Mouse (Mus musculus) urinary bladder, adult 18-20 months (tissue): Measurements from ENCODE around the gene Unc119b.
"Not testable (repeated sequence)": the region's sequence is repeated elsewhere in the genome, so short reads cannot be mapped to it uniquely, and the experiment has no call there.

Experiments
- DNase-seq, 2 experiments: peaks; one replicate each; pipeline ENCODE4 v3.0.0; 2022; ENCODE audit warnings: low spot score in 2 of 2, mixed read lengths in 2 of 2

Unc119b gene

GRCm38 (mm10) chr5:115158040-115158983 is 23.5 kb upstream of the Unc119b start, which contains the start of gene Mlec:
TSS of gene Mlec (minus strand) at chr5:115158179.
- DNase-seq = peak; percentile 97 to 99

DNA sequence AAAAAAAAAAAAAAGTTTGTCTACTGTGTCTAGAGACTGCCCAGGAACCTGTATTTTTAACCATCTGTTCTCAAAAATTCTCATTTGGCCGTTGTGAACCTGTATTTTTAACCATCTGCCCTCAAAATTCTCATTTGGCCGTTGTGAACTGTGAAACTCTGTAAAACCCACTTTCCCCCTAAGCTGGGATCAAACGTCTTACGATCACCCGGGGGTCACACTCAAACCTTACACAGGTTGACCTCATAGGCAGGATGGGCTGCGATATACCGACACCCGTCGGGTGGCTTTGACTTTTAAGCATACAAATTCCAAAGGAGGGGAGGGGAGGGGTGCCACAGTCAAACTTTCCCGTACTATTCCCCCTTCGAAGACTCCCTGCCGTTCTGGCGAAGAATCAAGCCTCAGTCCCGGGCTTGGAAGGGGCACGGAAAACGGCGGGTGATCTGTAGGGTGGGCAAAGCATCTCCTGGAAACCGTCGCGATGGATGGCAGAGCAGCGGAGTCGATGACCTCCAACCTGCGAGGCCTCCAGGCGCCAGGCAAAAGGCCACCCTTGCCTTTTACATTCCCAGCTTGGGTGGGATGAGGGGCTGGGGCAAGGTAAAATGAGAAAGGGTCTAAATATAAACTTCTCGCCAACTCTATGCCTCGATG is 22.3 kb upstream of the Unc119b start:
- DNase-seq = no peak

GRCm38 (mm10) chr5:115156401-115156800 is 21.6 kb upstream of the Unc119b start:
- no peak for DNase-seq

DNA sequence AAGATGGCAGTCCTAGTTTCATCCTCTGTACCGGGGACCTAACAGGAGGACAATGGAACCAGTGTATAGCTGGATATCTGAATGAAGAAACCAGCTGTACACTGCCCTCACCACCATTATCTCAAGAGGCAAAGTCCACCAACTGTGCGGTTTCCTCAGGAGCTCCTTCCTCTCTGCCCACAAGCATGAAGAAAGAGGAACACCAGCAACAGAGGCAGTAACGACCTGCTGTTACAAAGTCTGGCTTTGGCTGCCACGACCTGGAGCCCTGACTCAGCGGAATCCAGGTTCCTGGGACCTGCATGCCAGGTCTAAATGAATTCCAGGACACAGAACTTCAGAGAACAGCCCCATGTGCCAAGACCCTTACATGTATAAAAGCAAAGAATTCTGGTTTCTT is 21.1 kb upstream of the Unc119b start:
- DNase-seq = no peak

DNA sequence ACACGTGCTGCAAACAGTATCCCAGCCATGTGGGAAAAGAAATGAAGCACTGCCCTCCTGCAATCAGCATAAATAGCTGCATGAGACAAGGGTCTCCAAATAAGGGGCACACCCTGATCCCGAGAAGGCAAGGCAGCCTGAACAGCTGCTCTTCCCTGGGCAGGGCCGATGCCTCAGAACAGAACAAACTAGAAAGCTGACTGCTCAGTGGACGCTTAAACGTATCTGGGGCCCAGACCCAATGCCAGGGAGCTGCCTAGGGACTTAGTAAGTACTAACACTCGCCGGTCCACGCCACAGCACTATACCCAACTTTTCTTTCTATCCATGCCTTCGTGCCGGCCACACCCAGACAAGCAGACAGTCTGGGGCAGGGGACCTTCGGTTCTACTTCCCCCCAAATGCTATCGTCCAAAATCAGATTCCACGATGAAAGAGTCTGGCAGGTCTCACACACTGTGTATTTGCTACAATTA is 20.4 kb upstream of the Unc119b start:
- DNase-seq = no peak

DNA sequence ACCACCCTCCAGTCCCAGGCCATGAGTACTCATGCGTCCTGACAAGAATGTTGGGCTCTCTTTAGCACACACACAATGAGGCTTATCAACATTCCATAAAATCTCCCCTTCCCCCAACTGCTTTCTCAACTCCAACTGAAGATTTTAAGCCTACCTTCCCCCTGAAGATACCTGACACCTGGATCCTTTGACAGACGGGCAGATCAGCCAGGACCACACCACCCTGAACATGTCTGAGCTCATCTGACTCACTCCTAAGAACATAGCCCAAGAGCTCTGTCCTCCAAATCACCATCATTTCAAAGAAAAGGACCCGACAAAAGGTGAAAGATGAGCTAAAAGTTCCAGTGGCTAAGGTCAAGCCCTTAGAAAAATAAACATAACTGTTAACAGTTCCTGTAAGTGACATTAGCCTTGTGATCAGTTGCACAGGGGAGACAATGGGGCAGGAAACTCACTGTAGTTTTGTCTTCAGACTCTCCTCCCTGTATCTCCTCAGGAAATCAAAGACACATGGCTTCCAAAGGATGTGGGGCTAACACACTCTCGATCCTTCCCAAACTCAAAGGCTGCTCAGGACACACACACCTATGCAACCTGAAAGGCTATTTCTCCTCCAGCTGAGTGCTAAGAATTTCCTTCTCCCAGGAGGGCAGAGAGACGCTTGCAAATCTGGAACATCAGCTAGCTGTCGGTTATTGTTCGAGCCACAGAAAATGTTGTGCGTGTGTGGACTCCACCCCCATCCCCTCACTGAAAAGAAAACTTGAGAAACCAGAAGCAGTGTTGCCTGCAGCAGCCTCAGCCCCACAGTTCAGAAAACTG is 17.6 kb upstream of the Unc119b start:
- no peak for DNase-seq

DNA sequence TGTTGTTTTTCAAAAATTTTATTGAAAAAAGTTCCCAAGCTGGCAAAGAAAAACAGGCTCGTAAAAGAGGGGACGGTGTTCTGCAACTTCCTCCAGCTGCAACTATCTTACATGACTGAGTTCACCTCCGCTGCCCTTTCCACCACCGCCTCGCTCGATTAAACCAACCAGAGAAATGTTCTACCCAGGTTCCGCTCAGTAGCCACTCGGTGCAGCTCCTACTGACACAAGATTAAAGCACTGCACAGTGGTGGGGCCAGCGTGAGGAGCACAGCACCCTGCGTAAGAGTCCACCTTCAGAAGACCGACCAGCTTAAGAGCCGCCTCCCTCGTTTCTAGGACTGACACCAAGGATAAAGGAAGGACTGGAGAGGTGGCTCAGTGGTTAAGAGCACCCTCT is 16.7 kb upstream of the Unc119b start:
- no peak for DNase-seq

DNA sequence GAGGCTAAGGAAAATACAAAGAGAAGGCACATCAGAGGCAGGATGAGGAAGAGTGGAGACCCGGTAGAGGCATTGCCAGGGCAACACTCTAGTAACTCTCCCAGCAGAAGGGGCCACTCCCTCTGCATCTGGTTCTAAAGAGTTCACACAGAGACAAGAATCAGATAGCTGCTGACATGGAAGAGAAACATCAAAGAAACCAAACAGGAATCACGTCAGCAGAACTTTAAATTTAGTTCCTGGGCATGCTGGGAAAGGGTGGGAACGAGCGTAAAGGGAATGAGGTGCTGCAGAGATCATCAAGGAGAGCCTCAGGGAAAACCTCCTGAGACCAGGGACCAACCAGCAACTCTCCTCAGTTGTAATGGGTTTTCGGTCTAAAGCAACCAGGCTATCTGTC is 16.2 kb upstream of the Unc119b start:
- DNase-seq = no peak

- no peak for DNase-seq
These were observed 15.1 kb upstream of the Unc119b start for GRCm38 (mm10) chr5:115149675-115150459.

DNA sequence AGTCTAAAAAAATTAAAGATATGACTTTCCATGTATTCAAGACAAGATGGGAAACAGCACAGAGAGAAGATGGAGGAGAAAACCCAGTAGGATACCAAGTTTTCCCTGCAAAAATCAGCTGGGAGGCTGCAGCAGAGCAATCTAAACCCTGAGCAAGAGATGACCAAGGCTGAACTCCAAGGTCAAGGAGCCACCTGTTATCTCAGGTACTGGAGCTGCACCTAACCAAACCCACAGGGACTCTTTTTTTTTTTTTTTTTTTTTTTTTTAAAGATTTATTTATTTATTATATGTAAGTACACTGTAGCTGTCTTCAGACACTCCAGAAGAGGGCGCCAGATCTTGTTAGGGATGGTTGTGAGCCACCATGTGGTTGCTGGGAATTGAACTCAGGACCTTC is 14.1 kb upstream of the Unc119b start:
- DNase-seq = not testable (repeated sequence)

DNA sequence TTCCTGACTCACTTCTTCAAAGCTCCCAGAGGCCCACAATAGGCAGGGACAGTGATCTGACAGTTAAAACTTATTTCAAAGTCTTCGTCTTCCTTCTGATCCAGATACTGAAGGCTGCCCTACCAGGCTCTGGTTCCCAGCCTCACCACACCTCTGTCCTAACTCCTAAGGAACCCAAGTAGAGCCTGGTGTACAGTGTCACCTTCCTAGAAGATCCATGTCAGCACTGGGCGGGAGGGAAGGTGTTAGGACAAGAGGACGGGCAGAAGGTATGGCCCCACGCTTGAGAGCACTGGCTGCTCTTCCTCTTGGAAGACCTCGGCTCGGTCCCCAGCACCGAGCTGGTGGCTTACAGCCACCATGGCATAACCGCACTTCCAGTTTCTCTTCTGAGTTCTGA is 13.6 kb upstream of the Unc119b start:
- DNase-seq = no peak

GRCm38 (mm10) chr5:115147388-115147787 is 12.6 kb upstream of the Unc119b start:
- no peak for DNase-seq

DNA sequence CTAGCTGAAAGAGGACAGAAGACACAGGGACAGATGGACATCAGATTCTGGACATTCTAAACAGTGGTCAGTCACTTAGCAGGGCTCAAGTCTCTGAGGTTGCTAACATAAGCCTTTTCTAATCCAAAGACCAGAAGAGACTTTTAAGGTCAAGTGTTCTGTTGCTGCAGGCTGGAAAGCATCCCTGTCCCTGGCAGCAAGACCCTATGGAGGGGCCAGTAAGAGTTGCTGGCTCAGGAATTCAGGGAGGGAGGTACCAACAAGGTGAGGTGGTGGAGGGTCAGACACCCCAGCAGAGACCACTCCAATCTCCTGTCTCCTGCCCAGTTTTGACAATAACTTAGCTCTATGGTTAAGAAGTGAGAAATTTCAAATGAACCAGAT is 12.0 kb upstream of the Unc119b start:
- no peak for DNase-seq

GRCm38 (mm10) chr5:115145976-115146746 is 11.4 kb upstream of the Unc119b start:
- no peak for DNase-seq

- DNase-seq = no peak
These were observed 10.6 kb upstream of the Unc119b start for GRCm38 (mm10) chr5:115145253-115145968.

- no peak for DNase-seq
These were observed 9.7 kb upstream of the Unc119b start for GRCm38 (mm10) chr5:115144471-115144870.

GRCm38 (mm10) chr5:115143552-115143951 is 8.8 kb upstream of the Unc119b start:
- DNase-seq = no peak

DNA sequence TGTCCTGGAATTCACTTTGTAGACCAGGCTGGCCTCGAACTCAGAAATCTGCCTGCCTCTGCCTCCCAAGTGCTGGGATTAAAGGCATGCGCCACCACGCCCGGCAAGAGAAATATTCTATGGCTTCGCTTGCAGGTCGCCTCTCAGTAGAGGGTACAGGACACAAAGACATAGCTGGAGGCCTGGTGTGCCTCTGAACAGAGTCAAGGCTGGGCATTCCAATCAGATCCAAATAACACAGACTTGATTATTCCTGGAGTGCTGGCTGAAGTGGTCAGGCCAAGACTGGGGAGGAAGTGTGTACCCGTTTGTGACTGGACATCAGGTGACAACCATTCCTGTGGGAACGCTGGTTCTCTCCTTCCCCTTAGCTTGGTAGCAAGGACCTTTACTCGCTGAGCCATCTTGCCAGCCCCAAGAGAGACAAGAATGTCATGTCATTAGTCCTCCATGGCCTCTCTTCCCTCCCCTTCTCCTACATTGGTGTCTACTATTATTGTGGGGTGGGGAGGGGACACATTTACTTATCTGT is 7.5 kb upstream of the Unc119b start:
- DNase-seq = no peak

GRCm38 (mm10) chr5:115140726-115141125 is 6.0 kb upstream of the Unc119b start:
- DNase-seq = no peak
